Mouse (Mus musculus) ES-Bruce4 (cell line): ENCODE data around the gene Rtf1.

Experiments
- CTCF ChIP-seq: IDR thresholded peaks from one replicate; pipeline ENCODE4 v1.8.1; 2011; ENCODE audit warnings: low read depth, low read length
- POLR2A ChIP-seq: IDR thresholded peaks from one replicate; pipeline ENCODE4 v1.8.1; 2011; ENCODE audit warnings: low read length; ENCODE audit not compliant: insufficient read depth

GRCm38 (mm10) chr2:119694826-119695225 is 20.0 kb downstream of the Rtf1 start:
- no peak for TF ChIP-seq CTCF
- TF ChIP-seq POLR2A, result no peak
